Mouse (Mus musculus) natural killer cell, adult 2 months (primary cell): ENCODE results near the gene Hlcs.

Experiments used
- DNase-seq, 2 experiments: peaks; one replicate each; pipeline ENCODE4 v3.0.0; 2022; ENCODE audit warnings: low spot score in 2 of 2

Hlcs gene

GRCm38 (mm10) chr16:94205528-94206484 lies 107.6 kb downstream of the Hlcs start:
- peak in 1 of 2 experiments; percentile 15 for DNase-seq

- DNase-seq: no peak
Measured at GRCm38 (mm10) chr16:94201387-94201786, 112.0 kb downstream of the Hlcs start.

GRCm38 (mm10) chr16:94195913-94196312 lies 117.5 kb downstream of the Hlcs start:
- no peak for DNase-seq

DNA sequence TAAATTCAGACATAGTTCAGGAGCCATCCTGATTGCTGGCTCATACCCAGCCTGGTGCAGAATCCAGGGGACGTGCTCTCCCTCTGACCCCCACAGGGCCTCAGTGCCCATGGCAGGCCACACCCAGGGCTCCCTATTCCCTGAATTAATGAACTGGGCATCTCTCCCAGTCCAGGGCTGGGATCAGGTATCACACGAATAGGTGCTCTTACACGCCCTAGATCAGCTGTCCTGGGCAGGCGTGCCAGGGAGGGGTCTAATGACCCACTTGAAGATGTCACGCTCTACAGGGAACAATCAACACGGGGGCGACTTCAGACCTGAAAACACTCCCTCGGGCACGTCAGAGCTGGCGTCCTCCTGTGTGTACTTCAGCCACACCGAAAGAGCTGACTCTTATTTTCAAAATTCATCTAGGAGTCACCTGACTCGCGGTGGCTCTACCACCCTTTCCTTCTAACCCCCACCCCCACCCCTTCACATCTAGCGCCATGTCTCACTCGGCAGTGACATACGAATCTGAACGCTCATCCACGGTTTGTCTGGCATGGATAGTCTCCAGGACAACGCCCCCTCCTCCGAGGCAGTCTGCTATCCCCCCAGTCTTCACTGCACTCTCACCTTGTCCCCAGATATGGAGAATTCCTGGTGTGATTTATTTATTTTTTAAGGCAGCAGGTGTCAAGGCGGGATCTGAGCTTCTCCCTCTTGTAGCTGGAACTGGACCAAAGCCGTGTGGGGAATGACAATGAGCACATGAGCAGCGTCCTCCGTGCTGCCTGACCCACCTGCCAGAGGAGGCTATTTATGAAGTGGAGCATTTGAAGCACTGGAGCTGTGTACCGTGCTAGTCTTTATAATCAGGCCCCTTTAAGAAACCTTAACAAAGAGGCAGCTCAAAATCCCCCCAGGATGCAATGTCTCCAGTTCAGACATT lies 121.7 kb downstream of the Hlcs start:
- no peak for DNase-seq

DNA sequence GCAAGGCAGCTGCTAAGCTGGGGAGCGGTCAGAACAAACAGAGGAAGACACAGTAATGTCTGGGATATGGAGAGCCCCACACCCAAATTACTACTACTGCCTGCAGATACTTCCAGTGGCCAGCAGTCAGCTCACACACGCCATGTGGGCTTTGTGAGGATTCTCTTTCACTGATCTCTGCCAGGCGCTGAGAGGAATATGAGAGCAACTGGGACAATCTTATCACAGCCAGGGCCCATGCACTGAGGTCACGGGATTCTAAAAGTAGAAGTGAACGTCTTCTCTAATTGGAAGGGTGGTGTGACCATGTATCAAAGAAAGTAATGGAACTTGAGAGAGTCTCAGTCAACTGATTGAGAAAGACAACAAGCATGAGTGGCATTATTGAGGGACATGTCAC lies 123.1 kb downstream of the Hlcs start:
- DNase-seq: no peak

GRCm38 (mm10) chr16:94186526-94186925 lies 126.8 kb downstream of the Hlcs start:
- DNase-seq: no peak

GRCm38 (mm10) chr16:94185430-94185829 lies 127.9 kb downstream of the Hlcs start:
- DNase-seq: peak; percentile 52 to 74

DNA sequence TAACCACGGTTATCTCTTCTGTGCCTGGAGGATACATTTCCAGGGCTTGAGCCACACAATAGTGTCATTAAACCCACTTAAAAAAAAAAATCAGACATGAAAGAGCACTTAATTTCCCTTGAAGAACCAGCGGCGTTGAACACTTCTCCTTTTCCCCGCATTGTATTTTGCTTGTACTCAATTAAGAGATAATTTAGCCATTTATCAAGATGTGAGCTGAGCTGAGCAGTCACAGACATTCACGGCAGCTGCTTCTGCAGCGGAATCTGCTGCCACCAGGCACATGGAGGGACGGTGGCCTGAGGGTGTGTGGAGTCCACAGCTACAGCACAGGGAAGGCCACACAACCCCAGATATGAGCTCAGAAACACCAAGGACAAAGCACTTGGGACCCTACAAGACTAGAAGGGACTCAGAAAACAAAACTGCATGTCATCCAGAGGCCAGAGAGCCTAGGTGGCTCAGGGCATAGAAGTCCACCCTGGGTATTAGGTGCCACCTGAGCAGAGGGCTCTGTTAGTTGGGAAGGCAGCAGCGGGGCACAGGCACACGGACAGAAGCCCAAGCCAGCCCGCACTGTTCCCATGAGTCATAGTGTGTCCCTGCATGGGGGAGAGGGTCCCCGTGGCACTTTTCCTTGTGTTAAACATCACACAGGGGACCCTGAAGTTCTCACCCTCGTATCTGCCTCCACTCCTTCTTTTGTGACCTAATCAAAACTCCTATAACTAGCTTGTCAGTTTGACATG lies 133.1 kb downstream of the Hlcs start:
- no peak for DNase-seq

GRCm38 (mm10) chr16:94179341-94180121 lies 133.8 kb downstream of the Hlcs start:
- no peak for DNase-seq

- no peak for DNase-seq
Measured at GRCm38 (mm10) chr16:94178441-94179220, 134.7 kb downstream of the Hlcs start.

DNA sequence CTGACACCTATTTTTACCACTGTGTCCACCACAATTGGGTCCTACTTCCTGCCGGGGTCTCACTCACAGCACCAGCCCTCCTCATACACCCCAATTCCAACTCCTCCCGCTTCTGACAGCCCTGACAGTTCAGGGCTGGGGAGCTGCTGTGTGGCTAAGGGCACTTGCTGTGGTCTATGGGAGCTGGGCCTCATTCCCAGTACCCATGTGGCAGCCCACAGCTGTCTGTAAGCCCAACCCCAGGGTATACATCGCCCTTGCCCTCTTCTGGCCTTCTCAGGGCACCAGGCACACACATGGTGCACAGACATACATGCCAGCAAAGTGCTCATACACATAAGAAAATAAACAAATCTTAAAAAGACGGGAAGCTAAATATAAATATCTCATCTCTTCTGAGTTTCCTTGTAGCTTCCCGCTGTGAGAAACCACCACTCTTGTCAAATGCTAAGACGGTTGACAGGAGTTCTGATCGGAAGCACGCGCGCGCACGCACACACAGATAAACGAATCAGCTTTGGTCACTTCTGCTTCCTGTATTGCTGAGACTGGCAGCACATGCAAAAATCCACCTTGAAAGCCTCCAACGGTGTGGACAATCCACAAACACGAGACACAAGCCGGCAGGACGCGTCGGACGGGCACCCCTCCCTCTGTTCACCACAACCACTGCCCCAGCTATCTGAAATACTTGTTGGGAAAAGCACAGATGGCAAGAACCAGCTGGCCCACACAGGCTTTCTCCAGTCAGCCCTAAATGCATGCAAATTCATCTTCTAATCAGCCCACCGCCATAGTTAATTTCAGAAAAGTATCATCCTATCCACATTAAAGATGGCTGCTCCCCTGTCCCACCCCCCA lies 136.1 kb downstream of the Hlcs start:
- DNase-seq: no peak

- no peak for DNase-seq
Measured at GRCm38 (mm10) chr16:94175366-94175986, 137.9 kb downstream of the Hlcs start.

DNA sequence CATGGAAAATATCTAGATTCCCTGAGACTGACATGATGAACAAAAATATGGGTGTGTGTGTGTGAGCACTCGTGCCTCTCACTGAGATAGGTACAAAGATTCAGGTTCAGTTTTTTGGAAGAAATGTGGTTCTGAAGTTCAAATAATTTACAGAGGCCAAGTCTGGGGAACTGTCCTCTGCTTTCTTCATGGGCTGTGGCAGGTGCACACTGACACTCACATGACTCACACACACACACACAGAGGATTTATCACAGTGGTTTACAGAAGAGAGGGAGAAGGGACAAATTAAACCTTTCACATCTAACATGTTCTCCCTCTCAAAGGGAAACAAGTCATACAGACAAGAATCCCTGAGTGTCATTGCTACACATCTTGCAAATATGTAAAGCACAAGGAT lies 140.0 kb downstream of the Hlcs start:
- DNase-seq: no peak

GRCm38 (mm10) chr16:94170218-94170617 lies 143.2 kb downstream of the Hlcs start:
- DNase-seq: no peak

GRCm38 (mm10) chr16:94168655-94169545 lies 144.5 kb downstream of the Hlcs start:
- no peak for DNase-seq

GRCm38 (mm10) chr16:94164978-94165377 lies 148.4 kb downstream of the Hlcs start:
- DNase-seq: no peak

DNA sequence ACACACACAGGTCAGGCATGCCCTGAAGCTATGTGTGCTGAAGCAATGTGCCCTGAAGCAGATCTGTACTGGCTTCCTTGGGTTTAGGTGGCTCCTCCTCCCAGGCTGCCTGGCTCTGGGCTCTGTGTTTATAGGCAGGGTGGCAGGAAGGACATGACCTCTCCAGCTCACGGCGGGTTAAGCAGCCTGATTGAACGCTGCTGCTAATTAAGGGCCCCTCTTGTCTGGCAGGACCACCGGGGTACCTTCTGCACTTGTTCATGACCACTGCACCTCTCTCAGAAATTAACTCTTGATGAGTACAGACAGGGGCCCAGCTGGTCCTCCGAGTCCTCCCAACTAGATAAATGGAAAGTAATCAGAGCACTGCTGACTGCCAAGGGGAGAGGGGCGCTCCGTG lies 149.1 kb downstream of the Hlcs start:
- DNase-seq: no peak

- DNase-seq: no peak
Measured at GRCm38 (mm10) chr16:94163051-94163450, 150.3 kb downstream of the Hlcs start.
